Mouse (Mus musculus) forebrain, embryonic 11.5 days (tissue): Measurements from ENCODE around the gene Bcl7c. TPM values are rescaled to one million over a fixed set of nuclear protein-coding genes. Genes with fewer than 3 reads are reported as not detected.
A peak's percentile ranks its signal among the peaks of the same experiment; 100 is the strongest.

Experiments
- ATAC-seq: fragments of 200-750 bp; cut with Nextera tagmentation; replicated peaks from 2 replicates; pipeline ENCODE4 v1.8.0; 2017; ENCODE audit warnings: moderate TSS enrichment; ENCODE audit not compliant: low FRiP score
- DNase-seq: peaks from one replicate; pipeline ENCODE4 v3.0.0-alpha.2; 2017; ENCODE audit warnings: low spot score
- H3K27ac ChIP-seq: fragments of 300-500 bp; sonication (generic); 2 replicates; pipeline ENCODE4 v1.5.1; 2014; ENCODE audit warnings: low read depth, low read length
- H3K27me3 ChIP-seq: fragments of 300-500 bp; sonication (generic); 2 replicates; pipeline ENCODE4 v1.6.1; 2014; ENCODE audit warnings: mild to moderate bottlenecking, low read length, mixed read lengths; ENCODE audit not compliant: control insufficient read depth, insufficient read depth
- H3K36me3 ChIP-seq: fragments of 300-500 bp; sonication (generic); 2 replicates; pipeline ENCODE4 v1.6.1; 2014; ENCODE audit warnings: mild to moderate bottlenecking, low read length, moderate library complexity, mixed read lengths; ENCODE audit not compliant: control insufficient read depth, insufficient read depth
- H3K4me1 ChIP-seq: fragments of 300-500 bp; sonication (generic); replicated peaks from 2 replicates; pipeline ENCODE4 v1.6.1; 2014; ENCODE audit warnings: low read length, mixed read lengths; ENCODE audit not compliant: control insufficient read depth, insufficient read depth
- H3K4me2 ChIP-seq: fragments of 300-500 bp; sonication (generic); 2 replicates; pipeline ENCODE4 v1.6.1; 2014; ENCODE audit warnings: low read depth, mild to moderate bottlenecking, low read length, moderate library complexity, mixed read lengths; ENCODE audit not compliant: severe bottlenecking
- H3K4me3 ChIP-seq: fragments of 300-500 bp; sonication (generic); 2 replicates; pipeline ENCODE4 v1.5.1; 2014; ENCODE audit warnings: low read depth, low read length
- H3K9ac ChIP-seq: fragments of 300-500 bp; sonication (generic); 2 replicates; pipeline ENCODE4 v1.6.1; 2014; ENCODE audit warnings: low read length
- H3K9me3 ChIP-seq: fragments of 300-500 bp; sonication (generic); 2 replicates; pipeline ENCODE4 v1.6.1; 2016; ENCODE audit warnings: low read length, mixed read lengths; ENCODE audit not compliant: control insufficient read depth
- WGBS: fragments of 180-500 bp; shearing (Covaris S2); extraction: QIAGEN DNeasy Blood & Tissue Kit; methylation state at CpG from one replicate; pipeline ENCODE4 v1.1.7; 2014; 5-methylcytosine and 5-hydroxymethylcytosine counted together
- microRNA counts: library from miRNA; unstranded; fragments of <30 nt; microRNA quantifications from one replicate; lab custom pipeline; 2015
- microRNA-seq: library from miRNA; unstranded; fragments of <30 nt; microRNA quantifications from one replicate; pipeline ENCODE4, GENCODE M21; 2016; ENCODE audit not compliant: insufficient number of aligned reads
- polyA plus RNA-seq: library from polyadenylated mRNA; unstranded; fragments of >200 nt; fragmentation: Nextera tagmentation; extraction: Ambion mirVana; gene quantifications from 2 replicates; pipeline ENCODE4 v1.2.1, GENCODE M21; 2014

The Bcl7c gene
- polyA plus RNA-seq, 1 experiment from 2014 or later = 59.5 TPM

- Histone ChIP-seq H3K9ac (peak overlapping the region; percentile 97), H3K4me3 (peak overlapping the region; percentile 99), H3K27ac (no peak overlapping the region), H3K27me3 (no peaks in the 10 kb centered on the region), H3K9me3 (no peaks in the 10 kb centered on the region), H3K36me3 (peaks cover 22% of the 10 kb centered on the region), H3K4me2 (peak overlapping the region; percentile 84), H3K4me1 (peaks cover 14% of the 10 kb centered on the region; the same call in 1 of the 2 replicates)
- 17% methylated on average over 8 of the region's 8 CpGs for WGBS
- ATAC-seq (no peak), DNase-seq (no peak)
These were observed 94.6 kb downstream of the Bcl7c start for GRCm38 (mm10) chr7:127614091-127614490.

GRCm38 (mm10) chr7:127613501-127613900, 95.2 kb downstream of the Bcl7c start:
- no peaks in the 10 kb centered on the region for H3K9me3 ChIP-seq
- H3K9ac ChIP-seq = peak overlapping the region; percentile 97; the same call in 1 of the 2 replicates
- peaks cover 28% of the 10 kb centered on the region for H3K36me3 ChIP-seq
- 92% methylated on average over 8 of the region's 8 CpGs for WGBS
- DNase-seq = no peak
- no peak overlapping the region for H3K27ac ChIP-seq
- H3K27me3 ChIP-seq = no peaks in the 10 kb centered on the region
- ATAC-seq = no peak
- H3K4me1 ChIP-seq = peaks cover 14% of the 10 kb centered on the region; the same call in 1 of the 2 replicates
- H3K4me3 ChIP-seq = peak overlapping the region; percentile 2; the same call in 1 of the 2 replicates
- H3K4me2 ChIP-seq = peak overlapping the region; percentile 84; the same call in 1 of the 2 replicates

GRCm38 (mm10) chr7:127611561-127611960, 97.2 kb downstream of the Bcl7c start:
- WGBS = 98% methylated on average over 26 of the region's 26 CpGs
- Histone ChIP-seq H3K4me3 (no peak overlapping the region), H3K4me2 (no peak overlapping the region), H3K36me3 (peaks cover 28% of the 10 kb centered on the region), H3K27me3 (no peaks in the 10 kb centered on the region), H3K27ac (no peak overlapping the region), H3K9ac (no peak overlapping the region), H3K4me1 (peaks cover 12% of the 10 kb centered on the region; the same call in 1 of the 2 replicates), H3K9me3 (no peaks in the 10 kb centered on the region)
- ATAC-seq (no peak), DNase-seq (peak; percentile 51)

MicroRNAs encoded within 50 kb of the gene (microRNA counts, 519-probe panel; counts per million panel counts)
- 31.2 counts per million for microRNA mmu-miR-762 (lab: Ali Mortazavi, UCI)

Small RNA genes lying within 50 kb of the gene (microRNA-seq; reads per million reads assigned to microRNA genes)
- not detected for gene Mir762

Other genes with a start within 250 kb of the Bcl7c start
- gene Prr14, start 249.3 kb downstream of the Bcl7c start, polyA plus RNA-seq = 70.7 and 77.3 TPM in 2 replicates
- 13.6 and 14.7 TPM in 2 replicates for gene Fbrs, start 229.7 kb downstream of the Bcl7c start, polyA plus RNA-seq
- gene Srcap, start 196.9 kb downstream of the Bcl7c start, polyA plus RNA-seq = 91.6 and 93.5 TPM in 2 replicates
- 23.3 and 24.7 TPM in 2 replicates for gene Gm42715, start 189.3 kb downstream of the Bcl7c start, polyA plus RNA-seq
- gene Tmem265, start 147.5 kb downstream of the Bcl7c start, polyA plus RNA-seq = 10.2 and 13.0 TPM in 2 replicates
- 57.9 and 60.5 TPM in 2 replicates for gene Phkg2, start 135.6 kb downstream of the Bcl7c start, polyA plus RNA-seq
- 13.5 and 17.7 TPM in 2 replicates for gene Ccdc189, start 120.3 kb downstream of the Bcl7c start, polyA plus RNA-seq
- gene Rnf40, start 120.2 kb downstream of the Bcl7c start, polyA plus RNA-seq = 59.1 and 66.3 TPM in 2 replicates
- gene Zfp629, start 93.1 kb downstream of the Bcl7c start, polyA plus RNA-seq = 33.4 and 36.6 TPM in 2 replicates
- 7.2 and 9.5 TPM in 2 replicates for gene Ctf1, start 3.8 kb upstream of the Bcl7c start, polyA plus RNA-seq
- 0.63 TPM in 1 of 2 replicates, not detected in the other for gene Ctf2, start 23.2 kb upstream of the Bcl7c start, polyA plus RNA-seq
- gene Fbxl19, start 35.6 kb upstream of the Bcl7c start, polyA plus RNA-seq = 7.9 and 9.7 TPM in 2 replicates
- 6.6 and 7.1 TPM in 2 replicates for gene Orai3, start 60.9 kb upstream of the Bcl7c start, polyA plus RNA-seq
- 28.8 and 30.7 TPM in 2 replicates for gene Setd1a, start 67.7 kb upstream of the Bcl7c start, polyA plus RNA-seq
- not detected in 2 replicates for gene Gm49388, start 76.7 kb upstream of the Bcl7c start, polyA plus RNA-seq
- gene Hsd3b7, start 91.7 kb upstream of the Bcl7c start, polyA plus RNA-seq = 6.5 and 7.9 TPM in 2 replicates
- 10.1 and 13.2 TPM in 2 replicates for gene Stx4a, start 115.4 kb upstream of the Bcl7c start, polyA plus RNA-seq
- gene Stx1b, start 115.6 kb upstream of the Bcl7c start, polyA plus RNA-seq = 11.1 and 13.0 TPM in 2 replicates
- gene Zfp646, start 167.3 kb upstream of the Bcl7c start, polyA plus RNA-seq = 26.2 and 26.8 TPM in 2 replicates
- 32.6 and 32.9 TPM in 2 replicates for gene Zfp668, start 167.9 kb upstream of the Bcl7c start, polyA plus RNA-seq
- 0.56 and 0.91 TPM in 2 replicates for gene Prss53, start 182.0 kb upstream of the Bcl7c start, polyA plus RNA-seq
- not detected in 2 replicates for gene Gm21974, start 186.5 kb upstream of the Bcl7c start, polyA plus RNA-seq
- gene Vkorc1, start 186.7 kb upstream of the Bcl7c start, polyA plus RNA-seq = 47.8 and 48.9 TPM in 2 replicates
- gene Bckdk, start 195.1 kb upstream of the Bcl7c start, polyA plus RNA-seq = 102 and 139 TPM in 2 replicates
- 55.9 and 58.3 TPM in 2 replicates for gene Kat8, start 203.6 kb upstream of the Bcl7c start, polyA plus RNA-seq
- 1.8 and 3.1 TPM in 2 replicates for gene Prss8, start 221.2 kb upstream of the Bcl7c start, polyA plus RNA-seq
- gene Prss36, start 237.8 kb upstream of the Bcl7c start, polyA plus RNA-seq = 10.4 and 10.7 TPM in 2 replicates